Mouse (Mus musculus): ENCODE data around the gene Ppef2. TPM values are rescaled to one million over a fixed set of nuclear protein-coding genes. Genes with fewer than 3 reads are reported as not detected.

Ppef2 gene
- polyA plus RNA-seq, 1 experiment from 2014 or later = 0.11 TPM

- Histone ChIP-seq H3K4me3 (replicated peaks; ENCODE audit: low read length) (peak within 1 kb of the TSS; percentile 66), H3K9ac (replicated peaks; ENCODE audit: low read depth, low read length) (peak within 1 kb of the TSS; percentile 68), H3K27ac (ENCODE audit: low read length) (no peak within 1 kb of the TSS), H3K36me3 (ENCODE audit: control insufficient read depth, insufficient read depth) (no peaks in the 10 kb centered on the region), H3K4me1 (replicated peaks; ENCODE audit: control insufficient read depth, insufficient read depth, low read length) (peaks cover 3% of the 10 kb centered on the region), H3K27me3 (replicated peaks; ENCODE audit: control insufficient read depth, insufficient read depth, low read length) (no peaks in the 10 kb centered on the region), H3K4me2 (ENCODE audit: low read length) (peak within 1 kb of the TSS; percentile 93), H3K9me3 (ENCODE audit: control insufficient read depth, low read length) (no peaks in the 10 kb centered on the region)
- ATAC-seq = peak; percentile 92
- 3% methylated on average over 54 of the region's 54 CpGs for WGBS
Observed at GRCm38 (mm10) chr5:92277437-92278394, 21.6 kb upstream of the Ppef2 start, which contains the start of gene Naaa. TSS of gene Naaa (minus strand) at chr5:92278170.

GRCm38 (mm10) chr5:92270496-92270895 is 14.4 kb upstream of the Ppef2 start:
- H3K4me1 ChIP-seq (replicated peaks; ENCODE audit: control insufficient read depth, insufficient read depth, low read length) = no peaks in the 10 kb centered on the region
- no peaks in the 10 kb centered on the region for H3K27me3 ChIP-seq (replicated peaks; ENCODE audit: control insufficient read depth, insufficient read depth, low read length)
- no peak overlapping the region for H3K4me2 ChIP-seq (ENCODE audit: low read length)
- no peak for ATAC-seq
- H3K4me3 ChIP-seq (replicated peaks; ENCODE audit: low read length) = no peak overlapping the region
- no peaks in the 10 kb centered on the region for H3K9me3 ChIP-seq (ENCODE audit: control insufficient read depth, low read length)
- WGBS = 87% methylated on average over 7 of the region's 7 CpGs
- no peak overlapping the region for H3K9ac ChIP-seq (replicated peaks; ENCODE audit: low read depth, low read length)
- no peaks in the 10 kb centered on the region for H3K36me3 ChIP-seq (ENCODE audit: control insufficient read depth, insufficient read depth)
- no peak overlapping the region for H3K27ac ChIP-seq (ENCODE audit: low read length)

- WGBS = 2% methylated on average over 4 of the region's 4 CpGs
- no peak overlapping the region for H3K9ac ChIP-seq (replicated peaks; ENCODE audit: low read depth, low read length)
- no peak overlapping the region for H3K4me2 ChIP-seq (ENCODE audit: low read length)
- peaks cover 14% of the 10 kb centered on the region for H3K4me1 ChIP-seq (replicated peaks; ENCODE audit: control insufficient read depth, insufficient read depth, low read length)
- H3K36me3 ChIP-seq (ENCODE audit: control insufficient read depth, insufficient read depth) = no peaks in the 10 kb centered on the region
- peak overlapping the region; percentile 32 for H3K27ac ChIP-seq (ENCODE audit: low read length)
- peak; percentile 95 for ATAC-seq
- no peaks in the 10 kb centered on the region for H3K9me3 ChIP-seq (ENCODE audit: control insufficient read depth, low read length)
- H3K4me3 ChIP-seq (replicated peaks; ENCODE audit: low read length) = no peak overlapping the region
- H3K27me3 ChIP-seq (replicated peaks; ENCODE audit: control insufficient read depth, insufficient read depth, low read length) = no peaks in the 10 kb centered on the region
Observed at GRCm38 (mm10) chr5:92263761-92264359, 7.8 kb upstream of the Ppef2 start.

- Histone ChIP-seq H3K9me3 (ENCODE audit: control insufficient read depth, low read length) (no peaks in the 10 kb centered on the region), H3K4me2 (ENCODE audit: low read length) (no peak overlapping the region), H3K9ac (replicated peaks; ENCODE audit: low read depth, low read length) (no peak overlapping the region), H3K27me3 (replicated peaks; ENCODE audit: control insufficient read depth, insufficient read depth, low read length) (no peaks in the 10 kb centered on the region), H3K36me3 (ENCODE audit: control insufficient read depth, insufficient read depth) (no peaks in the 10 kb centered on the region), H3K27ac (ENCODE audit: low read length) (no peak overlapping the region), H3K4me1 (replicated peaks; ENCODE audit: control insufficient read depth, insufficient read depth, low read length) (peaks cover 14% of the 10 kb centered on the region), H3K4me3 (replicated peaks; ENCODE audit: low read length) (no peak overlapping the region)
- ATAC-seq = no peak
- WGBS = 91% methylated on average over 8 of the region's 8 CpGs
Observed at GRCm38 (mm10) chr5:92262646-92263045, 6.6 kb upstream of the Ppef2 start.

- H3K9ac ChIP-seq (replicated peaks; ENCODE audit: low read depth, low read length) = no peak overlapping the region
- H3K36me3 ChIP-seq (ENCODE audit: control insufficient read depth, insufficient read depth) = no peaks in the 10 kb centered on the region
- no peak for ATAC-seq
- no peak overlapping the region for H3K4me2 ChIP-seq (ENCODE audit: low read length)
- 76% methylated on average over 6 of the region's 6 CpGs for WGBS
- no peak overlapping the region for H3K4me3 ChIP-seq (replicated peaks; ENCODE audit: low read length)
- H3K4me1 ChIP-seq (replicated peaks; ENCODE audit: control insufficient read depth, insufficient read depth, low read length) = peaks cover 3% of the 10 kb centered on the region; the same call in 1 of the 2 replicates
- H3K9me3 ChIP-seq (ENCODE audit: control insufficient read depth, low read length) = peaks cover 2% of the 10 kb centered on the region; the same call in 1 of the 2 replicates
- H3K27ac ChIP-seq (ENCODE audit: low read length) = no peak overlapping the region
- no peaks in the 10 kb centered on the region for H3K27me3 ChIP-seq (replicated peaks; ENCODE audit: control insufficient read depth, insufficient read depth, low read length)
Observed at GRCm38 (mm10) chr5:92254476-92254875, 1.6 kb downstream of the Ppef2 start.

GRCm38 (mm10) chr5:92252797-92253343 is 3.2 kb downstream of the Ppef2 start:
- Histone ChIP-seq H3K9me3 (ENCODE audit: control insufficient read depth, low read length) (peaks cover 2% of the 10 kb centered on the region; the same call in 1 of the 2 replicates), H3K27me3 (replicated peaks; ENCODE audit: control insufficient read depth, insufficient read depth, low read length) (no peaks in the 10 kb centered on the region), H3K36me3 (ENCODE audit: control insufficient read depth, insufficient read depth) (no peaks in the 10 kb centered on the region), H3K27ac (ENCODE audit: low read length) (no peak overlapping the region), H3K4me2 (ENCODE audit: low read length) (peak overlapping the region; percentile 33), H3K9ac (replicated peaks; ENCODE audit: low read depth, low read length) (0 out of 2 replicates have a peak overlapping the region, but pooled peaks have one; percentile 10), H3K4me1 (replicated peaks; ENCODE audit: control insufficient read depth, insufficient read depth, low read length) (peaks cover 3% of the 10 kb centered on the region; the same call in 1 of the 2 replicates), H3K4me3 (replicated peaks; ENCODE audit: low read length) (peak overlapping the region; percentile 2)
- WGBS = 15% methylated on average over 18 of the region's 18 CpGs
- peak; percentile 71 for ATAC-seq

GRCm38 (mm10) chr5:92252031-92252430 is 4.0 kb downstream of the Ppef2 start:
- H3K4me3 ChIP-seq (replicated peaks; ENCODE audit: low read length) = no peak overlapping the region
- 96% methylated on average over 6 of the region's 6 CpGs for WGBS
- ATAC-seq = no peak

GRCm38 (mm10) chr5:92248614-92249013 is 7.5 kb downstream of the Ppef2 start:
- H3K4me1 ChIP-seq (replicated peaks; ENCODE audit: control insufficient read depth, insufficient read depth, low read length) = peaks cover 3% of the 10 kb centered on the region; the same call in 1 of the 2 replicates
- H3K27me3 ChIP-seq (replicated peaks; ENCODE audit: control insufficient read depth, insufficient read depth, low read length) = no peaks in the 10 kb centered on the region
- ATAC-seq = no peak
- no peak overlapping the region for H3K4me2 ChIP-seq (ENCODE audit: low read length)
- no peak overlapping the region for H3K4me3 ChIP-seq (replicated peaks; ENCODE audit: low read length)
- no peaks in the 10 kb centered on the region for H3K36me3 ChIP-seq (ENCODE audit: control insufficient read depth, insufficient read depth)
- H3K27ac ChIP-seq (ENCODE audit: low read length) = no peak overlapping the region
- H3K9ac ChIP-seq (replicated peaks; ENCODE audit: low read depth, low read length) = no peak overlapping the region
- WGBS = 89% methylated on average over 11 of the region's 11 CpGs
- H3K9me3 ChIP-seq (ENCODE audit: control insufficient read depth, low read length) = peaks cover 2% of the 10 kb centered on the region; the same call in 1 of the 2 replicates

More at GRCm38 (mm10) chr5:92252031-92252430, 4.0 kb downstream of the Ppef2 start:
- H3K9me3 ChIP-seq (ENCODE audit: control insufficient read depth, low read length) = peaks cover 2% of the 10 kb centered on the region; the same call in 1 of the 2 replicates
- H3K4me1 ChIP-seq (replicated peaks; ENCODE audit: control insufficient read depth, insufficient read depth, low read length) = peaks cover 3% of the 10 kb centered on the region; the same call in 1 of the 2 replicates
- H3K27ac ChIP-seq (ENCODE audit: low read length) = no peak overlapping the region
- H3K36me3 ChIP-seq (ENCODE audit: control insufficient read depth, insufficient read depth) = no peaks in the 10 kb centered on the region
- H3K27me3 ChIP-seq (replicated peaks; ENCODE audit: control insufficient read depth, insufficient read depth, low read length) = no peaks in the 10 kb centered on the region
- H3K9ac ChIP-seq (replicated peaks; ENCODE audit: low read depth, low read length) = no peak overlapping the region
- no peak overlapping the region for H3K4me2 ChIP-seq (ENCODE audit: low read length)

GRCm38 (mm10) chr5:92245483-92245882 is 10.6 kb downstream of the Ppef2 start:
- Histone ChIP-seq H3K4me3 (replicated peaks; ENCODE audit: low read length) (no peak overlapping the region), H3K4me1 (replicated peaks; ENCODE audit: control insufficient read depth, insufficient read depth, low read length) (no peaks in the 10 kb centered on the region), H3K9me3 (ENCODE audit: control insufficient read depth, low read length) (peaks cover 2% of the 10 kb centered on the region; the same call in 1 of the 2 replicates), H3K27ac (ENCODE audit: low read length) (no peak overlapping the region), H3K27me3 (replicated peaks; ENCODE audit: control insufficient read depth, insufficient read depth, low read length) (no peaks in the 10 kb centered on the region), H3K4me2 (ENCODE audit: low read length) (no peak overlapping the region), H3K36me3 (ENCODE audit: control insufficient read depth, insufficient read depth) (no peaks in the 10 kb centered on the region), H3K9ac (replicated peaks; ENCODE audit: low read depth, low read length) (no peak overlapping the region)
- 94% methylated on average over 9 of the region's 9 CpGs for WGBS
- no peak for ATAC-seq

Measured in forebrain, embryonic 16.5 days (tissue).